Mouse (Mus musculus): ENCODE measurements around the gene Nipal3. TPM values are rescaled to one million over a fixed set of nuclear protein-coding genes. Genes with fewer than 3 reads are reported as not detected.
A peak's percentile ranks its signal among the peaks of the same experiment; 100 is the strongest.

The Nipal3 gene
- total RNA-seq (2021), result 10 to 100 TPM; 77.5 to 92.8 TPM
- long read RNA-seq, experiment 1, full-length matches to known transcripts, result 4 of 32 reads
- long read RNA-seq, experiment 1, partial matches to known transcripts, result 2 of 32 reads
- long read RNA-seq, experiment 1, other reads (novel, unspliced or antisense), result 26 of 32 reads
- long read RNA-seq, experiment 2, full-length matches to known transcripts, result 4 of 68 reads
- long read RNA-seq, experiment 2, partial matches to known transcripts, result 0 of 68 reads
- long read RNA-seq, experiment 2, other reads (novel, unspliced or antisense), result 64 of 68 reads

DNA sequence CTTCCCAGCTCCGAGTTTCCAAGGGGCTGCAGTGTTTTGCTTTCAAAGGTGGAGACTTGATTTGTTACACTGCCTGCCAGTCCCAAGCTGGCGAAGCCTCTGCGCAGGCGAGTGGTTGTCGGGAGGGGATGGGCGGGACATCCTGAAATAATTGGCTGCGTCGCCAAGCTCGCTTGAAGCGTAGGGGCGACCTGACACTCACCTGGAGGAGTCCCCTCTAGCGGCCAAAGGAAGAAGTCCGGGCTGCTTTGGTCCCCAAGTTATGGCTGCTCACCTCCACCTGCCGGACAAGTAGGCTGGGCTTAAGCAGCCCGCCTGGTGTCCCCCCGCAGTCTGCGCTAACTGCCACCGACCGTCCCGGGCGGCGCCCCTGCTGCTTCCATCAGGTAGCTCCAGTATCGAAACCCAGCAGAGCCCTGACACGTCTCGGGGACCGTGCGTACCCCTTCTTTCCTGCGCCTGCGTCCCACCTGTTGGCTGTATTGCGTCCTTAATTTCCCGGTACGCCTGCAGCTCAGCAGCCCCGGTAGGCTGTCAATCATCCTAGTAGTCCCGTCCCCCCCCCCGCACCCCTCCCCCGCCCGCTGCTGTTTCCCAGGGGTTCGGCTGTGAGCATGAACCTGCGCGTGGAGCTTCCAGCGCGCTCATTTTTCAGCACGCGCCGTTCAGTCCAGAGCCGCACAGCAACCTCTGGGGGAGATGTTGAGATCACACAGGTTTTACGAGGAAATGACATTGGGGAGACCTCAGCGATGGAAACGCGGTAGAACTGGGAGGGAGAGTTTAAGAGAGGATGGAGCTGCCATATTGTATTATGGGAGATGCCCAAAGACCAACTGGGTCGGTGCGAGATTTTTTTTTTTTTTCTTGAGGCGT is at the start of gene Nipal3, which contains the start of gene Stpg1:
TSS of gene Nipal3 (minus strand) at position 518 of the 876 bp plus-strand sequence.
TSS of gene Stpg1 (plus strand) at position 270 of the 876 bp plus-strand sequence.
- DNase-seq (ENCODE audit: low spot score in 2 of 2), result peak; percentile 83 to 93

DNA sequence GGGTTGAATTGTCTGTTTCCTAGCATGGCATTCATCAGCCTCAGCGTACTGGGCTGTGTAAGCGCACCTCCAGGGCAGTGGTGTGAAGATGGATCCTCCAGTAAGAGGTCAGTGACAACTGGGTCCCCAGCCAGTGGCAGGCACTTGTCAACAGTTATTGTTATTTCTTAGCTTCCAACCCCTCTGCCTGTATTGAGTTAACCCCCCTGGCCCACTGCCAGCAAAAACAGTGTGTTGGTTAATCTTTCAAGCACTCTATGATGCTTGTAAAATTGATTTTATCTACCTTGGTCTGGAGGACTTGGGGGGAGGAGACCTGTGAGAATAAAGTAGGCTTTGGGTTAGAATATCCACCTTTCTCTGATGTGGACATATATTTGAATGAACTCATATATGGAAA is 49.4 kb upstream of the Nipal3 start:
- no peak for DNase-seq (ENCODE audit: low spot score in 2 of 2)

DNA sequence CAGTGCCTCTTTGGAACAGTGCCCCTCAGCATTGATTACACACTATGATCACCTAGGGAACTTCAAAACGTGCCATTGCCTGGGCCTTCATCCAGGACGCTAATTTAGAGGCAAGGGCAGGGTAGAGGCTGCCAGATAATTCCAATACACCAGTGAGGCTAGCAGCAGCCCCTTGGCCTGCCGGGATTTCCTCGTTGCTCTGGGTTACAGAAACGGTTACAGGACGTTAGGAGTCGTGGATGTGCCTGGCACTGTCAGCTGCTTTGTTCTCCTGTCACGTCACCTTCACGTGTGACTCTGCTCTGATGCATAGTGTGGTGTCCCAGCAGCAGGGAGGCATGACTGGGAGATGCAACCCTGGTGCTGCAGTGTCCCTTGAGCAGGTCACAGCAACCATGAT is 45.2 kb upstream of the Nipal3 start:
- peak in 1 of 2 experiments; percentile 24 for DNase-seq (ENCODE audit: low spot score in 2 of 2)

DNA sequence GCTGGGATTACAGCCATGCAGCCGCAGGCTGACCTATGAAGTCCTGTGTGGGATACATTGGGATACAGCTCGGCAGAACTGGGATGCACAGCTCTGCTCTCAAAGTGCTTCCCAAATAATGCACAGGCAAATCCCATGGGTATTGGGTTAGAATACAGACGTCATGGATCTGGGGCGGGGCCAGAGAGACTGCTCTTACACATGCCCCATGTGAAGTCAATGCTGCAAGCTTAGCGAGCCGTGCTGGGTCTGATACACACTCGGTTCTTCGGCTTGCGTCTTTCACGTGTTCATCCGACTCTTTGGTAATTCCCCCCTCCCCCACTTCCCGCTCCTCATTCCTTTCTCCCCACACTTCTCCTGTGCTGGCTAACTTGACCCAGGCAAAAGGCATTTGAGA is 44.2 kb upstream of the Nipal3 start:
- no peak for DNase-seq (ENCODE audit: low spot score in 2 of 2)

DNA sequence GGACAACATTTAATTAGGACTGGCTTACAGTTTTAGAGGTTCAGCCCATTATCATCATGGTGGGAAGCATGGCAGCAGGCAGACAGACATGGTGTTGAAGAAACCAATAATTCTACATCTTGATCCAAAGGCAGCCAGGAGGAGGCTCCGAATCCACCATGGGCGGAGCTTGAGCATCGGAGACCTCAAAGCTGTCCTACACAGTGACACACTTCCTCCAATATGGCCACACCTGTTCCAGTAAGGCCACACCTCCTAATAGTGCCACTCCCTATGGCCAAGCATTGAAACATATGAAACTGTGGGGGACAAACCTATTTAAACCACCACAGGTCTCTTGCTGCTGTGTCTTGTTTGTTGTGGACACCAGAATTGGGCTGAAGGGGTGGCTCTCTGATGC is 40.2 kb upstream of the Nipal3 start:
- DNase-seq (ENCODE audit: low spot score in 2 of 2), result no peak

DNA sequence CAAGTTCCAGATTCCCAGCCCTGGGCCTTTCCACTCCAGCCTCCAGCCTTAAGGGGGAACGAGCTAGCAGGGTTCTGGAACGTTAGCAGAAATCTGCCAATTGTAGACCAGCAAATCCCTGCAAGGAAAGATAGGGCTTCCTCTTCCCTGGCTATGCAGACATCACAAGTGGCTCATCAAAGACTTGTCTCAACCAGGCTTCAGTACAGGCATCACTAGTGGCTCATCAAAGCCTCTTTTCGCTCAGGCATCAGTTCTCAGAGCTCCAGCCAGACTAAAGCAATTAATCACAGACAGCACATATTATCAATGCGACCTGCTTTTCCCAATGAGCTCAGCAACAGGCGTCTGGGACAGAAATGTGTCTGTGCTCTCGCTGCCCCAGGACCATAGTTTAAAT is 38.2 kb upstream of the Nipal3 start:
- DNase-seq (ENCODE audit: low spot score in 2 of 2), result no peak

DNA sequence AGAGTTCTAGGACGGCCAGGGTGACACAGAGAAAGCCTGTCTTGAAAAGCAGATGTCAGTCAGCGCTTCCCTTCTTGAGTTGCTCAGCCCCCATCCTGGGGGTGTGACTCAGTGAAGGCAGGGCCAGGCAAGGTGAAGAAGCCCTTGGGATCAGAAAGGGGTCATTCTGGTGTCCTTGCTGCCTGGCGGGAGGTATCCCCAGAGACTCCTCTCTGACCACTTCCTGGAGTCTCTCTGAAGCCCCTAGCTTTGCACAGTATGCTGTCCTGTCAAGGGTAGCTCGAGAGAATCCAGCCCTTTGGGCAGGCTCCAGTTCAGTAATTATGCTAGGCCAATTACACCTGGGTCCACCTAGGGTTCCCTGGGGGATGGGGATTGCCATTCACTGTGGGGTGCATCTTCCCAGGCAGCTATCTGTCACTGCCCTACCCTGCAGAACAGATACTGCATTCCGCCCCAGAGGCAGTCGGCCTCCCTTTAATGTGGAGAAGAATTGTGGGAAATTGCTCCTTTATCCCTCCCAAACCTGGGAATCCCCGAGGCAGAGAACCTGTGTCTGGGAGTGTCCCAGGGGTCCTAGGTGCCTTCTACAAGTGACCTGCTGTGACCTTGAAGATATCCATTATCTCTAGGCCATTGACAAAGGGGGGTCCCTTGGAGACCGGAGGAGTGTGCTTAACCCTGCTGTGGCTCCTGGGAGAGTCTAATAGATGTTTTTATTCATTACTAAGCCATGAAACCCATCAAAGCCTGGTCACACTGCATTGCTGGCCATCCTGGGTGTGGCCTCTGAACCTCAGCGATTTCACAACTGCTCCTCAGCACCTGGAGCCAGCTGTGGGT is 37.2 kb upstream of the Nipal3 start:
- no peak for DNase-seq (ENCODE audit: low spot score in 2 of 2)

DNA sequence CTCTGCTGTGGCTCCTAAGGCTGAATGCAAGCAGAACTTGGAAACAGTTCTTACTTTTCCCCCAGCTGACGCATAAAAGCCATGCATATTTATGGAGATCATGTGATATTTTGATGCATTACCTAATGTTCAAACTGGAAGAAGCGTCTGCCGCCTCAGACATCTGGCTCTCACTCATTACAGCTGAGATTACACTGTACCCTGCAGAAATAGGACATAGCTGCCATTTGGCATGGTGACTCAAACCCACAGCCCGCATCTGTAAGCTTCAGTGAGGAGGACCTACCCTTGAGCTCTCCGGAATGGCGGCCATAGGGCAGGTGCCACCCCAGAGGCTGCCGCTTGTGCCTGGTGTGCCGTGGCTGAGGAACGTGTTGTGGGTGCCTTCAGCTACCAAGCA is 36.4 kb upstream of the Nipal3 start:
- DNase-seq (ENCODE audit: low spot score in 2 of 2), result peak; percentile 28 to 31

DNA sequence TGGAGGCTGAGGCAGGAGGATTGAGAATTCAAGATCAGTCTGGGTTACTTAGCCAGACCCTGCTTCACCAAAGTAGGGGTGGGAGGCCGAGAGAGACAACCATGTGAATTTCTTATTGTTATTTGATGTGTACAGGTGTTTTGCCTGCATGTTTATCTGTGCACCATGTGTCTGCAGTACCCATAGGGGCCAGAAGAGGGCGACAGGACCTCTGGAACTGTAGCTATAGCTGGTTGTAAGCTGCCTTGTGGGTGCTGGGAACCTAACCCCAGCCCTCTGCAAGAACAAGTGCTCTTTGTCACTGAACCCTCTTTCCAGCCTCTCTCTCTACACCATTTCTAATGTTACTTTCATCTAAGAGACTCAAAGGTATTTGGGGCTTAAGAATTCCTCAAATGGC is 35.4 kb upstream of the Nipal3 start:
- no peak for DNase-seq (ENCODE audit: low spot score in 2 of 2)

DNA sequence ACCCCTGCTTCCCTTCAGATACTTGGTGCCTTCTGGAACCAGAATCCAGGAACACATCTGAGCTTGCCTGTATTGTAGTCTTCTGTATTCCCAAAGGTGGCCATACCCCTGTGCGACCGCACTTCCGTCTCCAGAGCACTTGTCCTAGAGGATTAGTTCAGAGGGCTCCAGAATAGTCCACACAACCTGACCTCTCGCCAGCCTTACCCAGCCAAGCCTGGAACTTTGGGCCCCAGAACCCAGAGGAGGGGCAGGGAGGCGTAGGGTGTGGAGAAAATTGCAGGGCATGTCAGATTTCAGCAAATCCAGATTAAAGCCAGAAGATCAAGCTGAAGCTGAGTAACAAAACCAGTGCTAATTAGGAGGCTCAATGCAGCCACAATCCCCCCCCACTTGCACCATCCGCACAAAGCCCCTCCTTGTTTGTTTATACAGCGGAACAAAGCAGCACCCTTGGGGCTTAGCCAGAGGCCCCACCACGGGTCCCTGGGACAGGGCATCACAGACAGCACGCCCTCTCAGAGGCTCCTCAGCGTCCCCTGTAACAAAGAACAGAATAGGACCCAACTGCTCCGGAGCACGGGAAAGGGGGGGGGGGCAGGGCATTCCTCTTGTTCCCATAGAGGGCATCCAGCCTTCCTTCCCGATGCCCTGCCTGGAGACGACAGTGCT is 31.3 kb upstream of the Nipal3 start:
- no peak for DNase-seq (ENCODE audit: low spot score in 2 of 2)

DNA sequence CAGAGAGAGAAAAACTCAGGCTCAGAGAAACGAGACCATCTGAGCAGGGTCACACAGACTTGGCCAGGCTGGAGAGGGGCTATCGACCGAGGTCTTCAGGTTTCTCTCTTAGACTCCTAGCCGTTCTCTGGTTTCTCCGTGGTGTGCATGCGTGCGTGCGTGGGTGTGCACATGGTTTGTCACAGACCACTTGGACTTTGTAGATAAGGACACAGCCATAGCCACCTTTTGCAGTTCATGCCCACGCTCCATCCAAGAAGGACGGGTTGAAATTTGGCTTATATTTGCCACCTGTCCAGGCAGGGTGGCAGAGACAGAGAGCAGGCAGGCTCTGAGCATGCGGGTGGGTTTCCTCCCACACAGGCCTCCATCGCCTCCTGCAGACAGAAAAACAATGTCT is 30.2 kb upstream of the Nipal3 start:
- no peak for DNase-seq (ENCODE audit: low spot score in 2 of 2)

DNA sequence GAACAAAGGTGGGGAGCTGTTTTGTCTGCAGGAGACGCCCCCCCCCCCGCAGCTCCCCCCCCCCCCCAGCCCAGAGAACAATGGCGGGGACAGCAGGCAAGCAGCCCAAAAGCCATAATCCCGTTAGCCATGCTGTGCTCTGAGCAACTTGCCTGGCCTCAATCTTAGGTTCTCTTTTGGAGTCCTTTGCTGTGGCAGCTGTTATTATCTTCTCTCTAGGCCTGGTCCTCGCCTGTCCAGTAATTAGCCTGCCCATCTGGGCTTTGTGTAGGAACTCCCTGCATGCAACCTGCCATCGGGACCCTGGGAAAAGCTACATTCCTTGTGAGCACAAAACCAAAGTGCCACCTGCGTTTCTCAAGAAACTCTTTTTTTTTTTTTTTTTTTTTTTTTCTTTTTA is 29.1 kb upstream of the Nipal3 start:
- no peak for DNase-seq (ENCODE audit: low spot score in 2 of 2)

DNA sequence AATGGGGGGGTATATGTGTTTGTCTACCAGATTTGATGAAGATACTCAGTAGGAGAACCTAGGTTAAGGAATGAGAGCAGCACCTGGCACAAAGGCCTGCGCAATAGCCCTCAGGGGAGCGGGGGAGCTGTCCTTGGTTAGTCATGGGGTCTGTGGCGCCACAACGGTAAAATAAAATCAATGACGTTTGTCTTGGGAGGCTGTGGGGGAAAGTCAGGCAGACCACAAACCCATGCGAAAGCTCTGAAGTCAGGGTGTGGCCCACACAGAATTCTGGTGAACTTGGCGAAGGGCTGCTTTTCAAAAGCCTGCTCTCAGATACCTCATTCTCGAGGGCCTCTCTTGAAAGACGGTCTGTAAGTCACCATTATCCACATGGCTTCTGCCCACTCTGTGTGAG is 25.6 kb upstream of the Nipal3 start:
- DNase-seq (ENCODE audit: low spot score in 2 of 2), result no peak

DNA sequence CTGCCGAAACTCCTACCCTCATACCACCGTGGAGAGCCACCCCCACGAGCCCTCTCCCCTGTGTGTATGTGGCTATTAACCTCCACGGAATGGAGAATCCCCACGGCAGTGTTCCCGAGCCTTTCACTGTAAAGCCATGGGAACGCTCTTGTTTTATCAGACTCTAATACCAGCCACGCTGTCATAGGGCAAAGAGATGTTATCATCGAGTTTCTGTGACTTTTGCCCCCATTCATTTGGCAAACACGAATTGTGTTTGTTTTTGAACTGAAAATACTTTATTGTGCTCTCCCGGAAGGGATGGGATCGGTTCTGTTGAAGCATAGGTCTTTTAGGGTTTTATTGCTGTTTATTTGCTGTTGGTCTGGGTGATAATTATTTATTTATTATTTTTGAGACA is 23.3 kb upstream of the Nipal3 start:
- no peak for DNase-seq (ENCODE audit: low spot score in 2 of 2)

DNA sequence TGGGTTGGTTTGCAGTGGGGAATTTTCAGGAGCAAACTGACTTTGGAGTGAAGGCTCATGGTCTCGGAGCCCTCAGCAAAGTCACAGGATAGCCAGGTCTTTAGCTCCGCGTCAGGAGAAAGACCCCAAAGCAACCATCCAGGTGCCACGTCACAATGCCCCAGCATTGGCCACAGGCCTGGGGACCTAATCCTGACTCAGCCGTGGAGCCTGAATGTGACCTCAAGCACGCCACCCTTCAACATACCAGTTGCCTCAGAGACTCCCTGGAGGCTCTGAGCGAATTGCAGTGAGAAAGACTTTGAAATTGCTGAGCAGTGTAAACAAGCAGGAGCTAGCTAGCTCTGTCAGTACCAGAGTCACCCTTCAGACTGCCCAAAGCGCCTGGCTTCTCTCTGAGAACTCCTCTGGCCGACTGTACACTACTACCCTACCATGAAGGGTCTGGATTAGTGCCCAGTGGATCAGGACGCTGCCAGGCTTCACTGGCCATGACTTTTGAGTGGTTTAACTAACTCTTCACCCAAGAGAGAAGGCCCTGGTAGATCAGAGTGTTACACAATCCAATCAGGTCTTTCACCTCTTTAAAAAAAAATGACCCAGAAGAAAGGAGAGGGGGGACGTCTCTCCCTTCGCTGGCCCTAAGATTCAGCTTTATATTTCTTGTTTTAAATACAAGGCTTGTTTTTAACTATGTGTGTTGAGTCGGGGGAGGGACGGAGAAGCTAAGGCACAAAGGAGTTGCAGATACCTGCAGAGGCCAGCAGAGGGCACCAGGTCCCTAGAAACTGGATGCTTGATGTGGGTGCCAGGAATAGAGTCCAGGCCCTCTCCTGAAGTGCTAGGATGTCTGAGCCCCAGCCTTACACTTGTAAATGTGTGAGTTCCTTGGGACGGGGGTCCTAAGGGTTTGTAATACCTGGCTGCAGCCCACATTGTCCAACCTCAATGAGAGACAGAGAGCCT is 21.8 kb upstream of the Nipal3 start:
- no peak for DNase-seq (ENCODE audit: low spot score in 2 of 2)

DNA sequence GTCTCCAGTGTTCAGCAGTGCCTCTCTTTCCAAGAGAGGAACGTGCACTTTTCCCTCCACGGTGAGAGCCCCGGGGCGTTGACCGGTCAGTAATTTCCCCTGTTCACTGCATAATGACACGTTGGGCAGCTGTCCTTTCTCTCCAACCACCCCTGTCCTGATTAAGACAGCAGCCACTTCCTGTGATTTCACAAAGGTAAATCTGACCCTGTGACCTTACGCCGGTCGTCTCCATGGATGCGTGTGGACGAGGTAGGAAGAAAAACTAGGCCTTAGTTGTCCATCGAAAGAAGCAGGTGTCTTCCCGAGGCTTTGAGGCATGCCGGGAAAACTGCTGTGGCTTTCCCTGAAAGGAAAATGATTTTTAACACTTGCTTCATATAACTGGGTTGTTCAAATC is 20.1 kb upstream of the Nipal3 start:
- no peak for DNase-seq (ENCODE audit: low spot score in 2 of 2)

DNA sequence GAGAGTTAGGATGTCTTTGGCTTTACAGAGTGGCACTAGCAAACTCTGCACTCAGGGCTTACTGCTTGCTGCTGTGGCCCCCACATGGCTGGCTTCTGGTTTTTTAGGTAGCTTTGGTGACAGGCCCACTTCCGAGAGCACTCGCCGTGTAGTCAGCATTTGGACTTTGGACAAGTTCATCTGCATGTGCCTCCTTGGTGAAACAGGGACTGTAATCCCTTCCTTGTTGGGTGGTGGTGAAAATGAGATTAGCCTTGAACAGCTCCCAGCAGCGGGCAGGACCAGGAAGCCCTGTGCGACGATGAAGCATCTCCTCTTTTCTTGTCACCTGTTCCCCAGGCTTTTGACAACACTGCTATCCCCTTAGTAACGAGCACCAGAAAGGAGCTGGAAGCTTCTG is 19.0 kb upstream of the Nipal3 start:
- no peak for DNase-seq (ENCODE audit: low spot score in 2 of 2)

DNA sequence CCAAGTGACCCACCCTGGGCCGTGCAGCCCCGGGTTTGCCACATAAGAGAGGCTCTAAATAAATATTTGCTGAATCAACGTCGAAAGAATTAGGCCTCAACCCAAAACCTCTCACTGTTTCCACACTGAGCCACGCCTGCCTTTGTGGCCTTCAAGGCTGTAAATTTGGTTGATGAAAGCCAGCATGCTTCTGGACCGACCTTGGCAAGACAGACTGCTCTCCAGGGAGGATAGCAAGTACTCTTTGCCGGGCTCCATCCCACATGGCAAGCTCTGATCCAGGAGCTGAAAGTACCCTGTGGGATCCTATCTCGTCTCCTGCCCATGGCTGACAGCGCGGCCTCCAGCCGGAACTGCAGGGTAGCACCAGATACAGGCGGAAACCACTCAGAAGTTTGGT is 14.7 kb upstream of the Nipal3 start:
- no peak for DNase-seq (ENCODE audit: low spot score in 2 of 2)

DNA sequence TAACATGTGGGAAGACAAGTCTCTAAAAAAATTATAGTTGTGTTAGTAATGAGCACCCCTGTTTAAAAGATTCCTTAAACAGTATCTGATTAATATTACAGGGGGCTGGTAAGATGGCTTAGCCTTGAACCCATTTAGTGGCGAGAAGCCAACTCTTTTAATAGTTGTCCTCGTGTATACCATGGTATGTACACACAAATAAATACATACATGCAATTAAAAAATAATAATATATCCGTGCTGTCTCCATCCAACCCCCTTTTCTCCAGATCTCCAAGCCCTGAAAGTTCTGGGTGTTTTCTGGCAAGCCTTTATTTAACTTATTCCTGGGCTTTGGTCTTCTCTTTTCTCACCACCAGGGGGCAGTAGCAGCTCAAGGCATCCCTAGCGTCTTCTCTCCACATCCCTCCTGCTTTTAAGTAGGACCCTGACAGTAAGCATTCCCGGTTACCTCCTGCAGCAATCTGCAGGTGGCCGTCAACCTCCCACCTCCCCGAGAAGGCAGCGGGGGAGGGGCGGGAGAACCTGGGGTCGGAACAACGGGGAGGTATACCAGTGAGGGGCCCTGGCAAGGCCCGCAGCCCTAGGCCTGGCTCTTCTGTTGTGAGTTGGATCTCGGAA is 13.7 kb upstream of the Nipal3 start:
- DNase-seq (ENCODE audit: low spot score in 2 of 2), result peak; percentile 64 to 86
